Mouse (Mus musculus) embryonic fibroblast, embryonic 13.5 days (primary cell): ENCODE results near the gene Gm20683.

ENCODE experiments used
- CTCF ChIP-seq: IDR thresholded peaks from 2 replicates; pipeline ENCODE4 v1.5.1; 2011; ENCODE audit warnings: mild to moderate bottlenecking, control low read depth, low read length, moderate library complexity, borderline replicate concordance; ENCODE audit not compliant: insufficient read depth
- POLR2A ChIP-seq: IDR thresholded peaks from 2 replicates; pipeline ENCODE4 v1.6.1; 2011; ENCODE audit warnings: low read depth, mild to moderate bottlenecking, control low read depth, low read length, moderate library complexity

GRCm38 (mm10) chr17:25835816-25836215, 5.7 kb downstream of the Gm20683 start:
- TF ChIP-seq CTCF (no peak), POLR2A (no peak)
